Mouse (Mus musculus) C2C12 (cell line): ENCODE results near the gene Gm20716.

ENCODE experiments used
- CEBPB ChIP-seq: IDR thresholded peaks from one replicate; pipeline ENCODE4 v1.6.1; 2011; ENCODE audit warnings: low read depth, mild to moderate bottlenecking, control low read depth, moderate library complexity
- CTCF ChIP-seq: IDR thresholded peaks from one replicate; pipeline ENCODE4 v1.5.1; 2011; ENCODE audit not compliant: control insufficient read depth, insufficient read depth, insufficient read length
- USF1 ChIP-seq: IDR thresholded peaks from one replicate; pipeline ENCODE4 v1.6.1; 2011; ENCODE audit warnings: low read depth, mild to moderate bottlenecking, control low read depth, moderate library complexity

- TF ChIP-seq CTCF (no peak), USF1 (no peak), CEBPB (no peak)
These were observed 22.3 kb downstream of the Gm20716 start for GRCm38 (mm10) chr2:168207883-168208282.
